Mouse (Mus musculus): Measurements from ENCODE around the gene Wipf3.
A peak's percentile ranks its signal among the peaks of the same experiment; 100 is the strongest.

Gene Wipf3

DNA sequence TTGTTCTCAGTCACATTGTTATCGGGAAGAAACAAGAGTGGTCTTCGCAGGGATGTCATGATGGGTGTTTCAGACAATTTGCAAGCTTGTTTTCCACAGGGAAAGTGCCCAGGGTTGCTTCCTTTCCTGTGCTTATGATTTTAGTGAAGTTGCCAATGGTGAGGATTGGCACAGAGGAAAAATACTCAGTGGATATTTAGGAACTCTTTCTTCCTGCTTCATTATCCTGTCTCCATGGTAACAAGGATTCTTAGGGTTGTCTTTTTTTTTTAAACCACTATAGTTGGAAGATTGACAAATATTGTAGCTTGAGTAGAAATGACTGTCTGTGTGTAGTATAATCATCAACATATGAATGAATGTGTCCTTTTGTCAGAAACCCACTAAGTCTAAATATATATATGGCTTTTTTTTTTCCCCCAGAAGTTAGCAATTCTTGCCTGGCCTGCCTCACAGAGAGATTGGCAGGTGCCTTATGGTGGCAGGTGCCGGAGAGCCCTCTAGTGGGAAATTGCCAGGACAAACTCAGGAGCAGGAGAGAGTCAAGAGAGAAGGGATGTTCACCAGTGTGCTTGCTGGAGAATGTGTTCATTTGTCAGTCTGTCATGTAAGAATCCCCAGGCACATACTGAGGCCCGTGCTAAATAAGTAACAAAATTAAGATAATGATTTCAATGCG lies 49.4 kb downstream of the Wipf3 start:
- peak; percentile 38 for DNase-seq

GRCm38 (mm10) chr6:54481390-54482112 lies 52.1 kb downstream of the Wipf3 start:
- DNase-seq = no peak

- DNase-seq = no peak
Observed at GRCm38 (mm10) chr6:54485000-54485399, 55.6 kb downstream of the Wipf3 start.

GRCm38 (mm10) chr6:54485435-54485901 lies 56.1 kb downstream of the Wipf3 start:
- DNase-seq = no peak

GRCm38 (mm10) chr6:54485973-54486569 lies 56.7 kb downstream of the Wipf3 start:
- DNase-seq = no peak

DNA sequence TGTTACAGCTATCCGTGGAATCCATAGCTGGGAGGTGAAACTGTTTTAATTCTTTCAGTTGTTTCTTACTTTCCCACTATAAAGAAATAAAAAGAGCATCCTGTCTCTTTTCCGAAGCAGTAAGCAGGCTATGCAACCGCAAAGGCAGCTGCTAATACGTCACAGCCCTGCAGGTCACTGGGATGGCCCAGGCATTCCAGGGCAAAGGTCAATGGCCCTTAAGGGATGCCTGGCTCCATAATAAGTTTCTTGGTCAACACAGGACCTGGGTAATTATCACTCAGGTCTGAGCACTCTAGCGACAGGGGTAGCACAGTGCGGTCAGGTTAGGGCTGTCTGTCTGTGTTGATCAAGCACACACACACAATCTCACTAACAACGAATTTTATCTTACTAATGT lies 61.7 kb downstream of the Wipf3 start:
- no peak for DNase-seq

DNA sequence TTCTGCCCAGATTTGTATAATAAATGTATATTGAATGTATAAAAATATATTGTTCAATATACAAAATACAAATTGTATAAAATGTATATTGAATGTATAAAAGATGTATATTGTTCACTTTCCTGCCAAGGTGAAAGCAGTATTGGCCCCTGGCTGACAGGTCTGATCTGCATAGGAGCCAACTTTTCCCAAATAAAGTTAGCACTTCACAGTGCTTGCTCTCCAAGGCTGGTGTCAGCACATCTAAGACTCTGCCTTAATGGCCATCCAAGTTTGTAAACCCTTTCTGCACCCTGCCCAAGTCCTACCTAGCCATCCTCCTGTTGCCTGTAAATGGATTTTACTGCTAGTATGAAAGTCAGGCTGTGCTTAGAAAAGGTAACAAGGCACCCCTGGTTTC lies 64.7 kb downstream of the Wipf3 start:
- DNase-seq = no peak

DNA sequence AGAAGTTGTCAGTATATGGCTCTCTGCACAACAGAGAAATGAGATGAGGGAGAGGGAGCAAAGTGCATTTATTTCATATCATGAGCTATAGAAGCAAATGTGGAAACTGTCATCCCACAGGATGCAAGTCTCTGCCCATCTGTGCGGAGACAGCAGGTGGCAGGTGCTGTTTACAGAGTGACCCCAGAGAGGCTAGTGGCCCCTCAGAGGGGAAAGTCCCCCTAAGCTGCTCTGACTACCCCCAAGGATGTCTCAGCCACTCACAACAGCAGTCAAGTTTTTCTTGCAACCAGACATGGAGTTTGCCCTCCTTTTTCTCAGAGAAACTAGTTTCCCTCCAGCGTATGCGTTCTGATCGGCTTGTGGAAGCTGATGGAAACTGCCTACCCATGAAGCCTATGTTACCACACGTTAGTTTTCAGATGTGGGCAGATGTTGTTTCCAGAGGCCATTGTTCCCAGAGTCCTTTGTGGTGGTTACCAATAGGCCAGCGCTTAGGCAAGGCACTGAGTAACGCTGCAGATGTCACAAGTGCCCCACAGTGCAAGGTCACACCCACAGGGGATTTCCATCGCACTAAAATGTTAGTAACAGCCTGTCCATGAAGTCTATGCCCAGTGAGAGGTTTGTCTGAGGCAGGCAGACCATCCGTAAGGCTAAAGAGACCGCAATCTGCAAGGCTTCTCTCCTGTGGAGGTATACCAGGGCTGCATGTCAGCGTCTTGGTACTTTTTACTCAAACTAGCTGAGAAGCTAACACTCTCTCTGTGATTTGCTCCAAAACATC lies 65.4 kb downstream of the Wipf3 start:
- no peak for DNase-seq

DNA sequence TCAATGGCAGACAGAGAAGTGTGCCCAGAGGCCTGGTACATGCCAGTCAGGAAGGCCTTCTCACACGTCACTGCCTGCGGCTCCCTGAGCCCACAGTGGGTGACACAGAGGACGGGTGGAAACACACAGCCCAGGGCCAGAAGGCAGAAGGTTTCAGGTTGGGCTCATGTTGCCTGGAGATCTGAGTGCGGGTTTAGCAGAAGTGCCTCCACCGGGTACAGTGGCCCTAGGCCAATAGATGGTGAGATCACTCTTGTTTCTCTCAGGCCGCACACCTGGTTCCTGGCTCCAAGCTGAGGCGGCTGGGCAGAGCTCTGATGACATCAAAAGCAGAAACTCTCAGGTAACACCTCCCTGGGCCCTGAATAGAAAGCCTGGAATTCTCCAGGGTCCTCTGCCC lies 66.8 kb downstream of the Wipf3 start:
- DNase-seq = no peak

DNA sequence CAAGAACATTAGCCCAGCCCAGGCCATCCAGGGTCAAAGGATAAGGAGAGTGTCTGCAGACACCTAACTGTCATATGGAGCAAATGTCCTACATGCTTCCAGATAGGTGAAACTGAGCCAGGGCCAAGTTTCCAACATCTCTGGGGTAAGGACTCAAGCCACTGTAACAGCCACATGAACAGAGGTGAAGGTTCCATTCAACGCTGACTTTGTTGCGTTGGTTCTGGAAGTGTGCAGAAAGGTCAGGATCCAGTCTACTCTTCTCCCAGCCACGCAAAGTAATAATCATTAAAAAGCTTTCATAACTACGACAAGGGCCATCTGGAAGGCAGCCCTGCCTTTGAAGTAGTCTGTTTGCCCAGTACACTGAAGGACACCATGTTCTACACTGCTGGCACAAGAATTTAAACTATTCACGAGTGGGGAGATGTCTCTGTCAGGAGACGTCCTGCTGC lies 73.3 kb downstream of the Wipf3 start:
- DNase-seq = peak; percentile 33

DNA sequence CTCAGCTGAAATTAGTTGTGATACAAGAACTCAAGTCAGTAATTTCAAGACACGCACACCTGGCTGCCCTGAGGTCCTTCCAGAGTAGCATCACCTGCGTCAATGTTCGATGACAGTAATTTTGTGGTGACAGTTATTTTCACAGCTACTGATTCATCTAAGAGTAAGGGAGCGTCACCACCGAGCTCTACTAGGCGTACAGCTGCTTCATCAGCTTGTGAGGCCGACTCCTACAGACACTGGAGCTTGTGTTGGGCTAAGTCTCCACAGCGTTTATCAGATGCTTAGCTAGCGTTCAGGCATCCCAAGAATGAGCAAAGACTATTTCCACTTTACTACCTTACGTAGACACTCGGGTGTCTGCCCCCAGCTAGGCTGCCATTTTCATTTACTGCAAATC lies 76.9 kb downstream of the Wipf3 start:
- DNase-seq = no peak

GRCm38 (mm10) chr6:54507002-54507401 lies 77.6 kb downstream of the Wipf3 start:
- peak; percentile 53 for DNase-seq

- no peak for DNase-seq
Observed at GRCm38 (mm10) chr6:54507808-54508207, 78.4 kb downstream of the Wipf3 start.

DNA sequence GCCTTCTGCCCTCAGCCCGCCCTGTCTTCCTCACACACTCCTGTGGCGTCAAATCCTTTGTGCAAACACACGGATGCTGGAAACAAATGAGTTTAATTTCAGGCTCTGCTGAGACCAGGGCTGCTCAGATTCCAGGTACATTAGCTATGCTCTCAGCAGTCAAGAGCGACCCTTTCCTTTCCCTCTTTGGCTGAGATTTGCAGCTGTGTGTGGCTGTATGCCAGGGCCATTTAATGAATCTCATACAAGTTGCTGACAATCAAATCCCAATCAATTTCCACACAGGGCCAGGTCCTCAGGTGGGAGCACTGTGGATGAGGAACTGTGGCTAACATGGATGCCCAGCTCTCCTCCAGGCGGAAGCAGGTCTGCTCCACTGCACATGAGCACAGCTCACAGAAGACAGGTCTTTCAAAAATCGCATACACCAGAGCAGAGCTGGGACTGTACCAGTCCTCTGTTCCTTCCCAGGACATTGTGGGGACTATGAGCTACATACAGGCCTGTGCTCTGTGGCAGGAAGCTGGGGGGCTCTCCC lies 78.9 kb downstream of the Wipf3 start:
- no peak for DNase-seq

- DNase-seq = no peak
Observed at GRCm38 (mm10) chr6:54509264-54509663, 79.9 kb downstream of the Wipf3 start.

DNA sequence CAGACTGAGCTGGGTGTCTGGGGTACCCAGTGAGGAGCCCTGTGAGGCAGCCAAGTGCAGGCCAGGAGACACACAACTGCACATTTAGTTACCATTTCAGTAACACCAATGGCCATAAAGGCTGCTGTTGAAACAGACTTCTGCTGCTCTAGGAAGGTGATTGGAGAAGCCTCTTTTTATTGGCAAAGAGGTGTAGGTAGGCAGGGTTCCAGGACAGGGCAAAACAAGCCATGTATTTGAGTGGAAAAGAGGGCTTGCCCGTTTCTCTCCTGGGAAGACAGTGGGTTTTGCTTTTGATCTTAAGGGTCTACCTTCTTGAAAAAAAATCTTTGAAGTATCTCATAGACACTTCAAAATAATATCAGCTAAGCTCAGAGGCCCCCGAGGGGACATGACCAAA lies 82.9 kb downstream of the Wipf3 start:
- no peak for DNase-seq

- no peak for DNase-seq
Observed at GRCm38 (mm10) chr6:54516512-54517134, 87.2 kb downstream of the Wipf3 start.

DNA sequence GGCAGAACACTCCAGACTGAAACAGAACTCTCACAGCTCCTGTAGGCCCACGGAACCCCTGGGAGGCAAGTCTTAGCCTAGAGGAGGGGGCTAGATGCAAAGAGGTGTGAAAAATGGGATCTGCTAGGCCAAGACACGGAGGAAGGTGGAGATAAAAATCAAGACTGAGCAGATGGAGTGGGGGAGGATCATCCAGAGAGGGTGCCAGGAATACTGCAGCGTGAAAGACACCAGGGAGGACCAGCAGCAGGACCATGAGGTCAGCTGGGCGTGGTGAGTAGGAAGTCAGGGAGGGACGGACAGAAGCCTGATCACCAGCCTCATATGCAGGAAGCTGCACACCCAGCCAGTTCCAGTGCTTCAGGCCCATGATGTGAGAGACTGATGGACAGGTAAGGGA lies 89.4 kb downstream of the Wipf3 start:
- no peak for DNase-seq

GRCm38 (mm10) chr6:54528666-54529065 lies 99.3 kb downstream of the Wipf3 start:
- DNase-seq = no peak

DNA sequence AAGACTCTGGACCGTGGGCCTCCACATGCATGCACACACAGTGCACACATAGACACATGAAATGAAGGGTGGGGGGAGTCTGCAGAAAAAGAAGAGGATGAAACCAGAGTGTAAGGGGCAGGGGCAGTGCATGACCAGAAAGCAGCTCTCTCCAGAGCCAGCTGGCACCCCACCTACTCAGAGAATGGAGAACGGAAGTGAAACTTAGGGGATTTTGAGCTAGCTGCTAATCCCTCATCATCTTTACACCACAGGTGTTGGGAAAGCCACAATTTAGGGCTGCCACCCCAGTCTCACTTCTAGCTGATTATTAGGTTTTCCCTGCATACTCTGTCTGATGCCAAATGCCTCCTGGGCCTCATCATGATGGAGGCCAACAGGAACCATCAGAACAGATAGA lies 100.8 kb downstream of the Wipf3 start:
- DNase-seq = no peak

DNA sequence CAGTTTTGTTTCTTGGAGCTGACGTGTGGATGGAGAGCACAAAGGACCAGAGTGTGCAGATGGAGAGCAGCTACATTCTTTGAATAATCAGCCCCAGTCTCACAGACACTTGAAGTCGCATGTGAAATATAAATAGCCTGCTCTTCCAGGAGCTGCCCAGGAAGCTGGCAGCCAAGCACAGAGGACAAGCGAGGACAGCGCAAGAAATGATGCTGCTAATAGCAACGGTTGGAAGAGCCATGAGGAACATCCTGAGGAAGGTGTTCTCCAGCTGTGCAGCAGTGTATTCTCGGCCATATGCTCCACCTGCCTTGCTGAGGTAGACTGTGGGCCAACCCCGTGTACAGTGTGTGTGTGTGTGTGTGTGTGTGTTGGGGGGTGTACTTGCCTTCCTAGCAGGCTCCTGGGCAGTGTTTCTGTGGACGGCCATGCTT lies 101.7 kb downstream of the Wipf3 start:
- DNase-seq = no peak

- no peak for DNase-seq
Observed at GRCm38 (mm10) chr6:54535485-54535884, 106.1 kb downstream of the Wipf3 start.

Measured in kidney, adult 9 months (tissue).